Mouse (Mus musculus) heart, embryonic 14.5 days (tissue): ENCODE results near the gene Galnt14. TPM values are rescaled to one million over a fixed set of nuclear protein-coding genes. Genes with fewer than 3 reads are reported as not detected.

Experiments
- ATAC-seq: fragments of 200-750 bp; cut with Nextera tagmentation; 2 replicates; pipeline ENCODE4 v1.8.0; 2017; ENCODE audit warnings: low read depth, moderate TSS enrichment; ENCODE audit not compliant: insufficient number of reproducible peaks, insufficient read depth, low FRiP score
- H3K27ac ChIP-seq, 2 experiments: fragments of 200-500 bp in 1 of 2; fragments of 300-500 bp in 1 of 2; sonication (generic) in 1 of 2; replicated peaks in 1 of 2; 2 replicates each; pipeline ENCODE4 v1.5.1; 2012 to 2014; ENCODE audit warnings: low read depth in 2 of 2, low read length in 2 of 2, control low read depth in 1 of 2, mild to moderate bottlenecking in 1 of 2, mixed read lengths in 1 of 2; ENCODE audit not compliant: control insufficient read depth in 1 of 2, insufficient read depth in 1 of 2
- H3K27me3 ChIP-seq: fragments of 300-500 bp; sonication (generic); 2 replicates; pipeline ENCODE4 v1.6.1; 2014; ENCODE audit warnings: mild to moderate bottlenecking, low read length, control low read depth; ENCODE audit not compliant: control insufficient read depth, insufficient read depth
- H3K36me3 ChIP-seq: fragments of 300-500 bp; sonication (generic); 2 replicates; pipeline ENCODE4 v1.6.1; 2014; ENCODE audit warnings: mild to moderate bottlenecking, control low read depth, low read length, mixed read lengths; ENCODE audit not compliant: control insufficient read depth, insufficient read depth
- H3K4me1 ChIP-seq, 2 experiments: fragments of 200-500 bp in 1 of 2; fragments of 300-500 bp in 1 of 2; sonication (generic) in 1 of 2; 2 replicates each; pipeline ENCODE4 v1.6.1; 2012 to 2014; ENCODE audit warnings: low read length in 2 of 2, control low read depth in 1 of 2, mixed read lengths in 1 of 2; ENCODE audit not compliant: control insufficient read depth in 2 of 2, insufficient read depth in 2 of 2
- H3K4me2 ChIP-seq: fragments of 300-500 bp; sonication (generic); 2 replicates; pipeline ENCODE4 v1.6.1; 2014; ENCODE audit warnings: mild to moderate bottlenecking, low read length
- H3K4me3 ChIP-seq, 2 experiments: fragments of 200-500 bp in 1 of 2; fragments of 300-500 bp in 1 of 2; sonication (generic) in 1 of 2; 2 replicates each; pipeline ENCODE4 v1.5.1; 2012 to 2014; ENCODE audit warnings: low read length in 2 of 2, mild to moderate bottlenecking in 2 of 2, control low read depth in 1 of 2, low read depth in 1 of 2, moderate library complexity in 1 of 2; ENCODE audit not compliant: control insufficient read depth in 1 of 2, insufficient read depth in 1 of 2
- H3K9ac ChIP-seq: fragments of 300-500 bp; sonication (generic); 2 replicates; pipeline ENCODE4 v1.6.1; 2014; ENCODE audit warnings: mild to moderate bottlenecking, low read length
- H3K9me3 ChIP-seq: fragments of 300-500 bp; sonication (generic); 2 replicates; pipeline ENCODE4 v1.6.1; 2016; ENCODE audit warnings: low read length, control low read depth; ENCODE audit not compliant: control insufficient read depth
- WGBS: fragments of 180-500 bp; shearing (Covaris S2); extraction: QIAGEN DNeasy Blood & Tissue Kit; methylation state at CpG from one replicate; pipeline ENCODE4 v1.1.7; 2014; 5-methylcytosine and 5-hydroxymethylcytosine counted together
- polyA plus RNA-seq: library from polyadenylated mRNA; unstranded; fragments of >200 nt; fragmentation: Nextera tagmentation; extraction: Ambion mirVana; gene quantifications from 2 replicates; pipeline ENCODE4 v1.2.1, GENCODE M21; 2014

The Galnt14 gene
- polyA plus RNA-seq, 1 experiment from 2014 or later, result 0.82 TPM

GRCm38 (mm10) chr17:73489519-73489918 lies 220.7 kb downstream of the Galnt14 start:
- Histone ChIP-seq H3K27me3 (no peaks in the 10 kb centered on the region), H3K9me3 (no peaks in the 10 kb centered on the region), H3K36me3 (no peaks in the 10 kb centered on the region), H3K4me1 (no peaks in the 10 kb centered on the region), H3K4me3 (no peak overlapping the region), H3K4me2 (no peak overlapping the region), H3K9ac (no peak overlapping the region), H3K27ac (no peak overlapping the region)
- 76% methylated on average over 4 of the region's 4 CpGs for WGBS
- no peak for ATAC-seq

GRCm38 (mm10) chr17:73487792-73488191 lies 222.5 kb downstream of the Galnt14 start:
- no peak for ATAC-seq
- Histone ChIP-seq H3K9ac (no peak overlapping the region), H3K9me3 (no peaks in the 10 kb centered on the region), H3K36me3 (no peaks in the 10 kb centered on the region), H3K27ac (no peak overlapping the region), H3K4me3 (no peak overlapping the region), H3K4me1 (no peaks in the 10 kb centered on the region), H3K27me3 (no peaks in the 10 kb centered on the region), H3K4me2 (no peak overlapping the region)
- WGBS, result 25% methylated on average over 13 of the region's 13 CpGs

GRCm38 (mm10) chr17:73487380-73487779 lies 222.9 kb downstream of the Galnt14 start:
- Histone ChIP-seq H3K9me3 (no peaks in the 10 kb centered on the region), H3K27me3 (no peaks in the 10 kb centered on the region), H3K4me3 (no peak overlapping the region), H3K36me3 (no peaks in the 10 kb centered on the region), H3K4me2 (no peak overlapping the region), H3K9ac (no peak overlapping the region), H3K27ac (no peak overlapping the region), H3K4me1 (no peaks in the 10 kb centered on the region)
- WGBS, result 71% methylated on average over 3 of the region's 3 CpGs
- ATAC-seq, result no peak

GRCm38 (mm10) chr17:73477096-73478076 lies 232.9 kb downstream of the Galnt14 start:
- H3K4me3 ChIP-seq, result no peak overlapping the region
- no peaks in the 10 kb centered on the region for H3K4me1 ChIP-seq
- WGBS, result 63% methylated on average over 11 of the region's 11 CpGs
- no peak overlapping the region for H3K4me2 ChIP-seq
- H3K27ac ChIP-seq, result no peak overlapping the region
- H3K9ac ChIP-seq, result no peak overlapping the region
- no peak for ATAC-seq
- no peaks in the 10 kb centered on the region for H3K9me3 ChIP-seq
- no peaks in the 10 kb centered on the region for H3K36me3 ChIP-seq
- H3K27me3 ChIP-seq, result no peaks in the 10 kb centered on the region

GRCm38 (mm10) chr17:73474371-73474770 lies 235.9 kb downstream of the Galnt14 start:
- H3K4me2 ChIP-seq, result no peak overlapping the region
- H3K27ac ChIP-seq, result no peak overlapping the region
- H3K27me3 ChIP-seq, result no peaks in the 10 kb centered on the region
- no peaks in the 10 kb centered on the region for H3K4me1 ChIP-seq
- no peaks in the 10 kb centered on the region for H3K9me3 ChIP-seq
- ATAC-seq, result no peak
- no peaks in the 10 kb centered on the region for H3K36me3 ChIP-seq
- H3K9ac ChIP-seq, result no peak overlapping the region
- no peak overlapping the region for H3K4me3 ChIP-seq
- 36% methylated on average over 7 of the region's 7 CpGs for WGBS

- no peak overlapping the region for H3K4me3 ChIP-seq
- no peak overlapping the region for H3K9ac ChIP-seq
- ATAC-seq, result no peak
- no peaks in the 10 kb centered on the region for H3K36me3 ChIP-seq
- WGBS, result 66% methylated on average over 3 of the region's 3 CpGs
- no peak overlapping the region for H3K4me2 ChIP-seq
- H3K27me3 ChIP-seq, result no peaks in the 10 kb centered on the region
- no peaks in the 10 kb centered on the region for H3K4me1 ChIP-seq
- H3K27ac ChIP-seq, result no peak overlapping the region
- H3K9me3 ChIP-seq, result no peaks in the 10 kb centered on the region
Observed at GRCm38 (mm10) chr17:73473012-73473411, 237.2 kb downstream of the Galnt14 start.

- Histone ChIP-seq H3K4me3 (no peak overlapping the region), H3K4me1 (no peaks in the 10 kb centered on the region), H3K4me2 (no peak overlapping the region), H3K27ac (no peak overlapping the region), H3K27me3 (no peaks in the 10 kb centered on the region), H3K9ac (no peak overlapping the region), H3K36me3 (no peaks in the 10 kb centered on the region), H3K9me3 (no peaks in the 10 kb centered on the region)
- 80% methylated on average over 4 of the region's 4 CpGs for WGBS
- no peak for ATAC-seq
Observed at GRCm38 (mm10) chr17:73460874-73461273, 249.4 kb downstream of the Galnt14 start.
